Mouse (Mus musculus): ENCODE measurements at regions not wholly inside any gene's neighbourhood (a gene's known extent, or its start where the extent isn't known, plus 50 kb on each side); places are given as distances from the start of the nearest gene placed in this dataset.

DNA sequence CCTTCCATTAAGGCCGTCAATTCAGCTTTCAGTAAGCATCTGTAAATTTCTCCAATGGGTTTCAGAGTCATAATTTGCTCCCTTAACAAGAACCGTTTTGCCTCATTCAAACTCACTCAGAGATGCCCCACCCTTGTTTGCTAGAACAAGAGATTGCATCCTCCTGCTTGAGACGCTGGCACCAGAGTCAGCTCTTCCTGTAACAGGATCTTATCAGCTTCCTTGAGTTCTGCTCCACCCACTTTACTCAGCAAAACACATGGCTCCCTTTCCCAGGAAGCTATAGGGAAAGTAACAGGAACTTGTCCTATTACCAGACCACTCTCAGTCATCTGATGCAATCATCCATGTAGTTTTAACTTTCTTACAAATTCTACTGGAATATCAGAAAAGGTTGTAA is 52.7 kb upstream of the Wscd1 start:
- no peak for ATAC-seq (replicated peaks)
- H3K4me3 ChIP-seq, result no peak overlapping the region
- no peak overlapping the region for H3K4me2 ChIP-seq (replicated peaks)
- H3K27ac ChIP-seq (replicated peaks), result no peak overlapping the region
- 75% methylated on average over 3 of the region's 3 CpGs for whole genome bisulfite sequencing
- no peak overlapping the region for H3K9ac ChIP-seq (replicated peaks)
- 0 out of 2 replicates have a peak, but pooled peaks cover 4% of the 10 kb centered on the region for H3K4me1 ChIP-seq
- no peaks in the 10 kb centered on the region for H3K36me3 ChIP-seq
- H3K9me3 ChIP-seq, result no peaks in the 10 kb centered on the region
- H3K27me3 ChIP-seq, result no peaks in the 10 kb centered on the region

DNA sequence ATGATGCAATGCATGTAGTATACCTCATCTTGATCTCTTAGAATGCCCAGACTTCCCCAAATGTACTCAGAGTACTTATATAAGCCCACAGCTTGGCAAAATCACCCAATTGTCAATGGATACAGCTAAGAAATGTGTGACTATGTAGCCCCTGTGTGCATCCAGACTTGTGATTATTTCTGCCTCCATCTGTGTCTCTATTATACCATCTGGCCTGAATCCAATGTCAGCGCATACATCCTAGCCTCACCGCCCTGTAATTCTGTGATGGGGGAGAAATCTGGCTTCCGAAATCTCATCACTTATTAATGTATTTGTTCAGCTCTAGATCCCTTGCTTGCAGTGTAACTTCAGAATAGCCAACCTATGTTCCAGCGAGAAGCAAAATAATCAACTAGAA is 50.9 kb upstream of the Wscd1 start:
- 66% methylated on average over 4 of the region's 4 CpGs for WGBS
- Histone ChIP-seq H3K27ac (replicated peaks) (no peak overlapping the region), H3K4me1 (0 out of 2 replicates have a peak, but pooled peaks cover 6% of the 10 kb centered on the region), H3K27me3 (no peaks in the 10 kb centered on the region), H3K9ac (replicated peaks) (no peak overlapping the region), H3K4me2 (replicated peaks) (no peak overlapping the region), H3K36me3 (no peaks in the 10 kb centered on the region), H3K9me3 (no peaks in the 10 kb centered on the region), H3K4me3 (no peak overlapping the region)
- no peak for ATAC-seq (replicated peaks)

Data from forebrain, embryonic 15.5 days (tissue).